Mouse (Mus musculus): ENCODE results near the gene Vav3. TPM values are rescaled to one million over a fixed set of nuclear protein-coding genes. Genes with fewer than 3 reads are reported as not detected.

Gene Vav3
- polyA plus RNA-seq, 1 experiment from 2014 or later: 4.4 TPM

GRCm38 (mm10) chr3:109490561-109491296 lies 150.3 kb downstream of the Vav3 start:
- Histone ChIP-seq H3K36me3 (replicated peaks; ENCODE audit: insufficient read depth, low read length) (no peaks in the 10 kb centered on the region), H3K27me3 (ENCODE audit: insufficient read depth, low read length) (no peaks in the 10 kb centered on the region), H3K27ac (ENCODE audit: low read depth) (no peak overlapping the region), H3K4me2 (ENCODE audit: low read depth, low read length) (no peak overlapping the region), H3K4me3 (ENCODE audit: low read depth, low read length) (no peak overlapping the region), H3K9ac (replicated peaks) (no peak overlapping the region), H3K4me1 (ENCODE audit: insufficient read depth) (no peaks in the 10 kb centered on the region), H3K9me3 (ENCODE audit: low read length) (no peaks in the 10 kb centered on the region)
- ATAC-seq: no peak
- no peak for DNase-seq
- 53% methylated on average over 11 of the region's 11 CpGs for WGBS (ENCODE audit: insufficient replicate concordance)
- no peak for TF ChIP-seq EP300 (IDR thresholded peaks at IDR 0.05; ENCODE audit: low read depth)
- no peak for TF ChIP-seq CTCF (IDR thresholded peaks at IDR 0.05; ENCODE audit: low read depth)

GRCm38 (mm10) chr3:109491568-109491967 lies 151.1 kb downstream of the Vav3 start:
- peak; percentile 50 for DNase-seq
- no peak for ATAC-seq
- WGBS (ENCODE audit: insufficient replicate concordance): 5% methylated on average over 2 of the region's 2 CpGs

GRCm38 (mm10) chr3:109496461-109496860 lies 156.0 kb downstream of the Vav3 start:
- Histone ChIP-seq H3K4me1 (ENCODE audit: insufficient read depth) (no peaks in the 10 kb centered on the region), H3K27ac (ENCODE audit: low read depth) (no peak overlapping the region), H3K9ac (replicated peaks) (no peak overlapping the region), H3K36me3 (replicated peaks; ENCODE audit: insufficient read depth, low read length) (no peaks in the 10 kb centered on the region), H3K4me3 (ENCODE audit: low read depth, low read length) (no peak overlapping the region), H3K9me3 (ENCODE audit: low read length) (no peaks in the 10 kb centered on the region), H3K27me3 (ENCODE audit: insufficient read depth, low read length) (no peaks in the 10 kb centered on the region), H3K4me2 (ENCODE audit: low read depth, low read length) (no peak overlapping the region)
- TF ChIP-seq EP300 (IDR thresholded peaks at IDR 0.05; ENCODE audit: low read depth) (no peak), CTCF (IDR thresholded peaks at IDR 0.05; ENCODE audit: low read depth) (no peak)
- DNase-seq: no peak
- ATAC-seq: no peak
- WGBS (ENCODE audit: insufficient replicate concordance): 68% methylated on average over 5 of the region's 5 CpGs

More at GRCm38 (mm10) chr3:109491568-109491967, 151.1 kb downstream of the Vav3 start:
- H3K9me3 ChIP-seq (ENCODE audit: low read length): no peaks in the 10 kb centered on the region
- no peak overlapping the region for H3K4me2 ChIP-seq (ENCODE audit: low read depth, low read length)
- no peak overlapping the region for H3K9ac ChIP-seq (replicated peaks)
- H3K36me3 ChIP-seq (replicated peaks; ENCODE audit: insufficient read depth, low read length): no peaks in the 10 kb centered on the region
- no peak overlapping the region for H3K27ac ChIP-seq (ENCODE audit: low read depth)
- H3K4me3 ChIP-seq (ENCODE audit: low read depth, low read length): no peak overlapping the region
- TF ChIP-seq CTCF (IDR thresholded peaks at IDR 0.05; ENCODE audit: low read depth) (peak; percentile 86), EP300 (IDR thresholded peaks at IDR 0.05; ENCODE audit: low read depth) (no peak)
- H3K4me1 ChIP-seq (ENCODE audit: insufficient read depth): no peaks in the 10 kb centered on the region
- no peaks in the 10 kb centered on the region for H3K27me3 ChIP-seq (ENCODE audit: insufficient read depth, low read length)

- ATAC-seq: no peak
- no peak overlapping the region for H3K4me3 ChIP-seq (ENCODE audit: low read depth, low read length)
Observed at GRCm38 (mm10) chr3:109497074-109497473, 156.6 kb downstream of the Vav3 start.

DNA sequence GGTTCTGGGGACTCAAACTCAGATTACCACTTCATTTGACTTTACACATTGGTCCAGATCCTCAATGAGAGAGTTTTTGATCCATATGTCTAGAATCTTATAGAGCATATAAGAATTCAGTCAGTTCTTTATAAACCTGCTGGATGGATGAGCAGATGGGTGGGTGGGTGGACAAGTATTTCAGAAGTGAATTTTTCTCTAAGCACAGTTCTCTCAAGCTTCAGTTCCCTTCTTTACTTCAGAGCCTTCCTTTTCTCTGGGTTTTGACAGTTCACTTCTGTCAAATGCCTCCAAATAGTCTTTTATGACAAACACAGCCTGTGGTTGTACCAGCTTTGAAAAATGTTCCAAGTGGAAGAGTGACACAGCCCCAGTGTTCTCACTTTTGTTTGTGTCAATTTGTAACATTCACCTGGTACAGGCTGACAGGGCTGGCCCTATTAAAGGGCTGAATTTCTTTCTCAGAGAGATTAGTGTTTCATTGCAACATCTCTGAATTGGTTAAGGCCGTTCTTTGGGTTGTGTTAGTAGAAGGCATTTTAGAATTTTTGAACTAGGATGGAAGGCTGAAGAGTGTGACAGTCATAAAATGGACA lies 159.5 kb downstream of the Vav3 start:
- Histone ChIP-seq H3K27me3 (ENCODE audit: insufficient read depth, low read length) (no peaks in the 10 kb centered on the region), H3K27ac (ENCODE audit: low read depth) (no peak overlapping the region), H3K4me1 (ENCODE audit: insufficient read depth) (no peaks in the 10 kb centered on the region), H3K4me3 (ENCODE audit: low read depth, low read length) (no peak overlapping the region), H3K9me3 (ENCODE audit: low read length) (no peaks in the 10 kb centered on the region), H3K36me3 (replicated peaks; ENCODE audit: insufficient read depth, low read length) (no peaks in the 10 kb centered on the region), H3K9ac (replicated peaks) (no peak overlapping the region), H3K4me2 (ENCODE audit: low read depth, low read length) (no peak overlapping the region)
- 87% methylated on average over 1 of the region's 1 CpGs for WGBS (ENCODE audit: insufficient replicate concordance)
- no peak for TF ChIP-seq CTCF (IDR thresholded peaks at IDR 0.05; ENCODE audit: low read depth)
- no peak for TF ChIP-seq EP300 (IDR thresholded peaks at IDR 0.05; ENCODE audit: low read depth)
- no peak for DNase-seq
- ATAC-seq: no peak

More at GRCm38 (mm10) chr3:109497074-109497473, 156.6 kb downstream of the Vav3 start:
- Histone ChIP-seq H3K27ac (ENCODE audit: low read depth) (no peak overlapping the region), H3K9ac (replicated peaks) (no peak overlapping the region), H3K4me1 (ENCODE audit: insufficient read depth) (no peaks in the 10 kb centered on the region), H3K4me2 (ENCODE audit: low read depth, low read length) (no peak overlapping the region), H3K36me3 (replicated peaks; ENCODE audit: insufficient read depth, low read length) (no peaks in the 10 kb centered on the region), H3K27me3 (ENCODE audit: insufficient read depth, low read length) (no peaks in the 10 kb centered on the region), H3K9me3 (ENCODE audit: low read length) (no peaks in the 10 kb centered on the region)
- no peak for DNase-seq
- 74% methylated on average over 4 of the region's 4 CpGs for WGBS (ENCODE audit: insufficient replicate concordance)
- TF ChIP-seq CTCF (IDR thresholded peaks at IDR 0.05; ENCODE audit: low read depth) (no peak), EP300 (IDR thresholded peaks at IDR 0.05; ENCODE audit: low read depth) (no peak)

- Histone ChIP-seq H3K4me1 (ENCODE audit: insufficient read depth) (no peaks in the 10 kb centered on the region), H3K9me3 (ENCODE audit: low read length) (no peaks in the 10 kb centered on the region), H3K36me3 (replicated peaks; ENCODE audit: insufficient read depth, low read length) (no peaks in the 10 kb centered on the region), H3K4me3 (ENCODE audit: low read depth, low read length) (no peak overlapping the region), H3K27ac (ENCODE audit: low read depth) (no peak overlapping the region), H3K27me3 (ENCODE audit: insufficient read depth, low read length) (no peaks in the 10 kb centered on the region), H3K9ac (replicated peaks) (no peak overlapping the region), H3K4me2 (ENCODE audit: low read depth, low read length) (no peak overlapping the region)
- TF ChIP-seq EP300 (IDR thresholded peaks at IDR 0.05; ENCODE audit: low read depth): no peak
- TF ChIP-seq CTCF (IDR thresholded peaks at IDR 0.05; ENCODE audit: low read depth): no peak
- DNase-seq: no peak
- no peak for ATAC-seq
- 69% methylated on average over 1 of the region's 1 CpGs for WGBS (ENCODE audit: insufficient replicate concordance)
Observed at GRCm38 (mm10) chr3:109509784-109510183, 169.3 kb downstream of the Vav3 start.
